8 mouse cellular contexts compared by ENCODE assay signal in the genomic region with DNA sequence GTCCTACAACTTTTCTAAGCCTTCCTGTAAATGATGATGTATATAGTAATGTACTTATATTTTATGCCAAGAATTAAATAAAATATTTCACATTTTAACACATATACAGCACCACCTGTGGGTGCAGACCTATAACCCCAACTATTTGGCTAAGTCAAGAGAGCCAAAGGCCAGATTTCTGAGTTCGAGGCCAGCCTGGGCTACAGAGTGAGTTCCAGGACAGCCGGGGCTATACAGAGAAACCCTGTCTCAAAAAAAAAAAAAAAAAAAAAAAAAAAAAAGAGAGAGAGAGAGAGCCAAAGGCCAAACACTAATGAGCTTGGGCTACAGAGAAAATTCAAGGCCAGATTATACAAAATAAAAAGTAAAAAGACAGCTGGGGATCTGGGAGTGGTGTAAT. TPM values are rescaled to one million over a fixed set of nuclear protein-coding genes. Genes with fewer than 3 reads are reported as not detected.
DNase-seq lines count a peak whose midpoint lies in the region; ATAC-seq lines count a peak whose summit lies in the region.
"Not testable (repeated sequence)": the region's sequence is repeated elsewhere in the genome, so short reads cannot be mapped to it uniquely, and the experiment has no call there.

No protein-coding gene starts in this region.

- not testable (repeated sequence) for H3K4me3 ChIP-seq in limb, embryonic 13.5 days; midbrain, embryonic 13.5 days (replicated peaks); stomach, embryonic 14.5 days (ENCODE audit: low read depth, low read length)

- not testable (repeated sequence) for H3K27me3 ChIP-seq in limb, embryonic 13.5 days; midbrain, embryonic 13.5 days; stomach, embryonic 14.5 days (ENCODE audit: control insufficient read depth, insufficient read depth, low read length)

- 74% methylated on average over 2 of the region's 2 CpGs for WGBS in limb, embryonic 13.5 days
- WGBS in midbrain, embryonic 13.5 days = 78% methylated on average over 2 of the region's 2 CpGs
- 69% methylated on average over 2 of the region's 2 CpGs for WGBS in stomach, embryonic 14.5 days

- peak; percentile 38 for ATAC-seq in limb, embryonic 13.5 days (ENCODE audit: low FRiP score, low read depth)
- peak; percentile 32; the same call in 1 of the 2 replicates for ATAC-seq in midbrain, embryonic 13.5 days
- peak; percentile 15 for ATAC-seq in stomach, embryonic 14.5 days (ENCODE audit: insufficient number of reproducible peaks, insufficient read depth, low FRiP score, low read depth)

- not testable (repeated sequence) for H3K36me3 ChIP-seq in limb, embryonic 13.5 days; midbrain, embryonic 13.5 days; stomach, embryonic 14.5 days (ENCODE audit: control insufficient read depth, insufficient read depth, low read length)

- H3K27ac ChIP-seq in limb, embryonic 13.5 days; midbrain, embryonic 13.5 days; stomach, embryonic 14.5 days (ENCODE audit: low read length): not testable (repeated sequence)

- H3K4me1 ChIP-seq in limb, embryonic 13.5 days; midbrain, embryonic 13.5 days (replicated peaks); stomach, embryonic 14.5 days (ENCODE audit: control insufficient read depth, insufficient read depth, low read length): not testable (repeated sequence)

- not testable (repeated sequence) for H3K4me2 ChIP-seq in limb, embryonic 13.5 days (replicated peaks); midbrain, embryonic 13.5 days (replicated peaks); stomach, embryonic 14.5 days (replicated peaks; ENCODE audit: low read depth, low read length)

- H3K9ac ChIP-seq in limb, embryonic 13.5 days; midbrain, embryonic 13.5 days (replicated peaks); stomach, embryonic 14.5 days (replicated peaks; ENCODE audit: low read depth, low read length): not testable (repeated sequence)

- intact Hi-C loops in gastrocnemius, postnatal 14 days (cut with DNase I; ENCODE audit: low total_unique reads); heart, postnatal 36 days (cut with DNase I): not testable (repeated sequence)

- H3K9me3 ChIP-seq in limb, embryonic 13.5 days = peaks cover 20% of the 10 kb centered on the region
- H3K9me3 ChIP-seq in midbrain, embryonic 13.5 days = peaks cover 22% of the 10 kb centered on the region
- H3K9me3 ChIP-seq in stomach, embryonic 14.5 days (ENCODE audit: control insufficient read depth, low read depth, low read length) = not testable (repeated sequence)

- DNase-seq in adrenal gland, postnatal 4 days (ENCODE audit: low spot score in 2 of 2) = peak; percentile 39 to 47
- DNase-seq in gastrocnemius, postnatal 14 days = peak; percentile 26
- peak; percentile 36 to 41 for DNase-seq in heart, postnatal 36 days
- peak; percentile 52 for DNase-seq in kidney, adult 18-20 months
- peak; percentile 36 for DNase-seq in urinary bladder, postnatal 14 days (ENCODE audit: low spot score)

RNA-seq across cellular contexts. Expression of gene Sfi1, which starts 24.2 kb away (rescaled TPM):
- 100 to 1,000 TPM in 1 of 2 experiments, 10 to 100 TPM in 1; 95.0 to 117 TPM for total RNA-seq in adrenal gland, postnatal 4 days (2021)
- total RNA-seq in gastrocnemius, postnatal 14 days (2021) = 10 to 100 TPM in 1 of 2 experiments, 1 to 10 TPM in 1; 9.6 to 10.9 TPM
- total RNA-seq in heart, postnatal 36 days (2021) = 10 to 100 TPM; 17.6 to 17.8 TPM
- 16.8 and 17.3 TPM in 2 replicates for polyA plus RNA-seq in limb, embryonic 13.5 days (2015; fragmentation: Nextera tagmentation; extraction: Ambion mirVana)
- polyA plus RNA-seq in midbrain, embryonic 13.5 days (2015; fragmentation: Nextera tagmentation; extraction: Ambion mirVana) = 17.9 and 18.6 TPM in 2 replicates
- polyA plus RNA-seq in stomach, embryonic 14.5 days (2014; fragmentation: Nextera tagmentation; extraction: Ambion mirVana) = 12.5 and 14.6 TPM in 2 replicates

RNA-seq across cellular contexts. Expression of gene Eif4enif1, which starts 33.1 kb away (rescaled TPM):
- total RNA-seq in adrenal gland, postnatal 4 days (2021) = 10 to 100 TPM; 83.8 to 86.9 TPM
- total RNA-seq in gastrocnemius, postnatal 14 days (2021) = 10 to 100 TPM; 23.6 to 26.2 TPM
- 10 to 100 TPM; 37.9 to 41.4 TPM for total RNA-seq in heart, postnatal 36 days (2021)
- 62.1 and 68.8 TPM in 2 replicates for polyA plus RNA-seq in limb, embryonic 13.5 days (2015; fragmentation: Nextera tagmentation; extraction: Ambion mirVana)
- 54.4 and 55.6 TPM in 2 replicates for polyA plus RNA-seq in midbrain, embryonic 13.5 days (2015; fragmentation: Nextera tagmentation; extraction: Ambion mirVana)
- polyA plus RNA-seq in stomach, embryonic 14.5 days (2014; fragmentation: Nextera tagmentation; extraction: Ambion mirVana) = 59.5 and 62.7 TPM in 2 replicates

Comparison
In these comparisons a context has a peak if more than half of its experiments do, and no peak if none do; other contexts are left out.
1. RNA of gene Sfi1, which starts 24.2 kb away (total RNA-seq): 95.0 to 117 TPM in adrenal gland, postnatal 4 days; 17.6 to 17.8 TPM in heart, postnatal 36 days and 9.6 to 10.9 TPM in gastrocnemius, postnatal 14 days; every median in the first group is over 4 times any median in the second.
2. Peak in every context shown above with its lines, with median percentiles within 50 percentile points of each other: DNase-seq and ATAC-seq.